Mouse (Mus musculus): Measurements from ENCODE around the gene Map7d1. TPM values are rescaled to one million over a fixed set of nuclear protein-coding genes. Genes with fewer than 3 reads are reported as not detected.

Map7d1 gene
- total RNA-seq, 2 experiments from 2014 or later, result 177 to 199 TPM

DNA sequence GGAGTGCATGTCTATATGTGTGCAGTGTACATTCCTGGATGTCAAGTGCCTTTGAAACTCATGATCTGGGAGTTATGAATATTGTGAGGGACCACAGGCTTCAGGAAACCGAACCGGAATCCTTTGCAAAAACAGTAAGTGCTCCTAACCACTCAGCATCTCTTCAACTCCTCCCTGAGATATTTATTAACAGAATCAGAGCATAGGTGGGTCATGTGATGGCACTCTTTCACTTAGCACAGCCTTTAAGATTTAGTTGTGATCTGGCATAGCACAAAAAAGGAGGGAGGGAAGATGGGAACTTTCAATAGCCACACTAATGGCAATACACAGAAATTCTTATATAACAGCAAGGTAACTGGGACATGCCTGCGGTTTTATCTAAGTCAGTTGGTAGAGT lies 69.0 kb downstream of the Map7d1 start:
- H3K4me3 ChIP-seq, result no peak overlapping the region
- H3K27ac ChIP-seq, result peak overlapping the region; percentile 50; the same call in 1 of the 2 replicates
- DNase-seq, result no peak
- no peak for TF ChIP-seq CTCF (IDR thresholded peaks at IDR 0.05)
- intact Hi-C loops (cut with DNase I), result no loop called here

GRCm38 (mm10) chr4:126183034-126183433 lies 73.1 kb downstream of the Map7d1 start:
- intact Hi-C loops (cut with DNase I), result loop anchor here (2.0 to 5.0 kb wide), 3 partner anchors 44 to 129 kb away; no protein-coding TSS in a partner anchor
- no peak for DNase-seq

More at GRCm38 (mm10) chr4:126183034-126183433, 73.1 kb downstream of the Map7d1 start:
- no peak for TF ChIP-seq CTCF (IDR thresholded peaks at IDR 0.05)
- Histone ChIP-seq H3K27ac (no peak overlapping the region), H3K4me3 (no peak overlapping the region)

Other genes starting within 250 kb of the Map7d1 start
- under 1 TPM; 0.17 to 0.26 TPM for gene Csf3r, start 231.8 kb downstream of the Map7d1 start, total RNA-seq (2021)
- 10 to 100 TPM; 72.3 to 86.8 TPM for gene Mrps15, start 209.4 kb downstream of the Map7d1 start, total RNA-seq (2021)
- gene Oscp1, start 197.8 kb downstream of the Map7d1 start, total RNA-seq (2021), result 1 to 10 TPM; 2.3 to 3.7 TPM
- 1 to 10 TPM; 7.3 to 7.4 TPM for gene Lsm10, start 159.7 kb downstream of the Map7d1 start, total RNA-seq (2021)
- 100 to 1,000 TPM; 102 to 108 TPM for gene Stk40, start 152.4 kb downstream of the Map7d1 start, total RNA-seq (2021)
- gene Eva1b, start 108.6 kb downstream of the Map7d1 start, total RNA-seq (2021), result 1 to 10 TPM; 2.9 to 4.4 TPM
- 1 to 10 TPM in 1 of 2 experiments, under 1 TPM in 1; 0.97 to 1.2 TPM for gene Sh3d21, start 92.9 kb downstream of the Map7d1 start, total RNA-seq (2021)
- 100 to 1,000 TPM; 102 to 108 TPM for gene Thrap3, start 53.6 kb downstream of the Map7d1 start, total RNA-seq (2021)
- gene Trappc3, start 6.0 kb upstream of the Map7d1 start, total RNA-seq (2021), result 10 to 100 TPM; 18.6 to 24.3 TPM
- gene Col8a2, start 30.4 kb upstream of the Map7d1 start, total RNA-seq (2021), result 1 to 10 TPM in 1 of 2 experiments, under 1 TPM in 1; 0.74 to 6.0 TPM
- gene Adprhl2, start 65.4 kb upstream of the Map7d1 start, total RNA-seq (2021), result 1 to 10 TPM; 9.3 to 9.5 TPM
- gene Tekt2, start 69.3 kb upstream of the Map7d1 start, total RNA-seq (2021), result under 1 TPM in 1 of 2 experiments, not detected in 1; 0.64 TPM
- 10 to 100 TPM in 1 of 2 experiments, 1 to 10 TPM in 1; 7.6 to 11.6 TPM for gene Ago3, start 173.2 kb upstream of the Map7d1 start, total RNA-seq (2021)
- 1 to 10 TPM; 6.6 to 7.9 TPM for gene Ago1, start 212.2 kb upstream of the Map7d1 start, total RNA-seq (2021)

Measured in gastrocnemius, adult 2 months (tissue).